Mouse (Mus musculus) CD4-positive helper T cell, adult 2 months (primary cell): Measurements from ENCODE around the gene Klhl30.
A peak's percentile ranks its signal among the peaks of the same experiment; 100 is the strongest.

Experiments
- DNase-seq: peaks from one replicate; pipeline ENCODE4 v3.0.0-alpha.2; 2012; ENCODE audit warnings: low read depth, missing footprints, low spot score

The Klhl30 gene

GRCm38 (mm10) chr1:91350841-91351240, at the start of gene Klhl30:
Gene Klhl30 (plus strand): TSS chr1:91351016.
- no peak for DNase-seq

- DNase-seq: no peak
Measured at GRCm38 (mm10) chr1:91301206-91301920, 49.5 kb upstream of the Klhl30 start.

- no peak for DNase-seq
Measured at GRCm38 (mm10) chr1:91302021-91302420, 48.8 kb upstream of the Klhl30 start.

GRCm38 (mm10) chr1:91304621-91305020, 46.2 kb upstream of the Klhl30 start:
- DNase-seq: no peak

- no peak for DNase-seq
Measured at GRCm38 (mm10) chr1:91309366-91310085, 41.3 kb upstream of the Klhl30 start.

GRCm38 (mm10) chr1:91312273-91312672, 38.5 kb upstream of the Klhl30 start:
- no peak for DNase-seq

- no peak for DNase-seq
Measured at GRCm38 (mm10) chr1:91313251-91313650, 37.6 kb upstream of the Klhl30 start.

GRCm38 (mm10) chr1:91317656-91318055, 33.2 kb upstream of the Klhl30 start:
- DNase-seq: no peak

- no peak for DNase-seq
Measured at GRCm38 (mm10) chr1:91321760-91322438, 28.9 kb upstream of the Klhl30 start, which contains the start of gene Espnl. Gene Espnl (plus strand): TSS chr1:91322075.

GRCm38 (mm10) chr1:91324646-91325045, 26.2 kb upstream of the Klhl30 start:
- no peak for DNase-seq

GRCm38 (mm10) chr1:91325488-91326042, 25.3 kb upstream of the Klhl30 start:
- DNase-seq: no peak

- DNase-seq: no peak
Measured at GRCm38 (mm10) chr1:91332102-91332501, 18.7 kb upstream of the Klhl30 start.

GRCm38 (mm10) chr1:91333582-91333981, 17.2 kb upstream of the Klhl30 start:
- no peak for DNase-seq

GRCm38 (mm10) chr1:91337355-91337754, 13.5 kb upstream of the Klhl30 start:
- DNase-seq: no peak

- no peak for DNase-seq
Measured at GRCm38 (mm10) chr1:91344001-91344400, 6.8 kb upstream of the Klhl30 start.

GRCm38 (mm10) chr1:91344921-91345685, 5.7 kb upstream of the Klhl30 start:
- no peak for DNase-seq

GRCm38 (mm10) chr1:91346892-91347291, 3.9 kb upstream of the Klhl30 start:
- peak; percentile 48 for DNase-seq

- no peak for DNase-seq
Measured at GRCm38 (mm10) chr1:91351249-91351648, 433 bp downstream of the Klhl30 start.

- DNase-seq: no peak
Measured at GRCm38 (mm10) chr1:91352277-91352676, 1.5 kb downstream of the Klhl30 start.

- DNase-seq: no peak
Measured at GRCm38 (mm10) chr1:91356105-91356504, 5.3 kb downstream of the Klhl30 start.

- DNase-seq: no peak
Measured at GRCm38 (mm10) chr1:91362113-91362512, 11.3 kb downstream of the Klhl30 start.
